8 mouse cellular contexts compared by ENCODE assay signal in the genomic region with DNA sequence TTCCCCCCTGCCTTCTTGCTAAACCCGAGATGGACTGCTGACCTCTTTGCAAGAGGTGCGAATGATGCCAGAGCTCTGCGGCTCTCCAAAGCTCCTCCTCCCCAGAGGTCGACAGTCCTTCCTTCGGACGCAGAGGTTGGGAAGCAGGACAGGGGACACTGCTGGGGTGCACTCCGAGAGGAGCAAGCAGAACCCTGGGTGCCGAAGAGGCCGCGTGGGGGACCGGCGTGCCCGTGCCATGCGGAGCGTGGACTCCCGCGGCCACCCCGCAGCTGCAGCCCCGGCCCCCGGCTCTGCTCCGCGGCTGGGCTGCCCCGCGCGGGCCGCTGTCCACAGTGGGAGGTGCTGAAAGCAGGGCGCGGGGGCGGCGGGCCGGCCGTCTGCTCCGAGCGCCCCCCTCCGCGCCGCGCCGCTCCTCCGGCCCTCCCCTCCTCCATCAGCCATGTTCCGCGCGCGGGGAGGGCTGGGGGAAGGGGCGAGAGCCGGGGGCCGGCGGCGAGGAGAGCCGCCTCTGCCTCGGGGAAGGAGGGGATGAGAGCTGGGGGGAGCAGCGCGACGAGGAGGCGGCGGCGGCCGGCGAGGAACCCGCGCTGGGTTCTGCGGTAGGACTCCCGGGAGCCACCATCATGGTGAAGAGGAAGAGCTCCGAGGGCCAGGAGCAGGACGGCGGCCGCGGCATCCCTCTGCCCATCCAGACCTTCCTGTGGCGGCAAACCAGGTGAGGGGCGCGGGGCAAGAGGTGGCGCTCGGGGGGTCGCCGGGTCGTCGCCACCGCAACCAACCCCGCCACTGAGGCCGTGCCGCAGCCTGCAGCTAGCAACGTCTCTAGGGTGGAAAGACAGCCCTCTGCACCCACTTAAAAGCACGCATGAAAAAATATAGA. TPM values are rescaled to one million over a fixed set of nuclear protein-coding genes. Genes with fewer than 3 reads are reported as not detected.
DNase-seq lines count a peak whose midpoint lies in the region; ATAC-seq and TF ChIP-seq lines count a peak whose summit lies in the region.

A gene (plus strand): TSS at position 547 of the 883 bp plus-strand sequence.

- no peaks in the 10 kb centered on the region for H3K36me3 ChIP-seq in heart, embryonic 11.5 days (ENCODE audit: control insufficient read depth, insufficient read depth, low read length)
- H3K36me3 ChIP-seq in liver, embryonic 14.5 days (replicated peaks; ENCODE audit: control insufficient read depth, insufficient read depth, low read depth): no peaks in the 10 kb centered on the region

- ATAC-seq in heart, embryonic 11.5 days (replicated peaks; ENCODE audit: insufficient number of reproducible peaks, low FRiP score, low TSS enrichment): peak; percentile 77
- no peak; the same call in 1 of the 2 replicates for ATAC-seq in liver, embryonic 14.5 days (ENCODE audit: insufficient read depth)
- no peak for ATAC-seq in megakaryocyte-erythroid progenitor cell, adult 5-6 weeks (replicated peaks; ENCODE audit: low FRiP score, low TSS enrichment, poor library complexity, severe bottlenecking)

- DNase-seq in thymus, postnatal 4 days: peak; percentile 53
- DNase-seq in thymus, adult 18-20 months: no peak
- DNase-seq in embryo, embryonic 11 days: peak; percentile 80
- peak; percentile 58 for DNase-seq in kidney, postnatal 14 days
- no peak for DNase-seq in liver, embryonic 14.5 days (ENCODE audit: low read depth in 3 of 3, low spot score in 3 of 3)

- no peak within 1 kb of the TSS for H3K27ac ChIP-seq in heart, embryonic 11.5 days (ENCODE audit: low read depth, low read length)
- no peak within 1 kb of the TSS for H3K27ac ChIP-seq in liver, embryonic 14.5 days
- H3K27ac ChIP-seq in olfactory bulb, adult 2 months (ENCODE audit: insufficient read depth, low read depth, low read length): peak within 1 kb of the TSS; percentile 72

- H3K4me3 ChIP-seq in heart, embryonic 11.5 days (ENCODE audit: low read depth, low read length): peak within 1 kb of the TSS; percentile 56
- H3K4me3 ChIP-seq in liver, embryonic 14.5 days (ENCODE audit: insufficient read depth in 1 of 2, low read depth in 2 of 2, low read length in 2 of 2): peak within 1 kb of the TSS in 1 of 2 experiments; percentile 25; a peak in 1 of 4 replicates
- H3K4me3 ChIP-seq in olfactory bulb, adult 2 months (ENCODE audit: insufficient read depth, low read depth, low read length): peak within 1 kb of the TSS; percentile 72

- H3K9me3 ChIP-seq in heart, embryonic 11.5 days (replicated peaks; ENCODE audit: control insufficient read depth, low read length): no peaks in the 10 kb centered on the region
- no peaks in the 10 kb centered on the region for H3K9me3 ChIP-seq in liver, embryonic 14.5 days (ENCODE audit: control insufficient read depth, low read length)

- under 1% methylated on average over 62 of the region's 83 CpGs for WGBS in heart, embryonic 11.5 days (ENCODE audit: insufficient replicate concordance)
- under 1% methylated on average over 52 of the region's 83 CpGs for WGBS in liver, embryonic 14.5 days (ENCODE audit: insufficient replicate concordance)
- WGBS in olfactory bulb, adult 2 months: 1% methylated on average over 80 of the region's 83 CpGs

- peaks cover 8% of the 10 kb centered on the region; the same call in 1 of the 2 replicates for H3K27me3 ChIP-seq in heart, embryonic 11.5 days (ENCODE audit: control insufficient read depth, insufficient read depth, low read length)
- peaks cover 9% of the 10 kb centered on the region for H3K27me3 ChIP-seq in liver, embryonic 14.5 days (ENCODE audit: control insufficient read depth, insufficient read depth, low read length)

- no peak within 1 kb of the TSS for H3K9ac ChIP-seq in heart, embryonic 11.5 days (ENCODE audit: low read depth, low read length)
- no peak within 1 kb of the TSS for H3K9ac ChIP-seq in liver, embryonic 14.5 days (replicated peaks)

- peak; percentile 54 for TF ChIP-seq POLR2A in olfactory bulb, adult 2 months (IDR thresholded peaks at IDR 0.05; ENCODE audit: insufficient read depth, low read depth, low read length)

- no peaks in the 10 kb centered on the region for H3K4me1 ChIP-seq in heart, embryonic 11.5 days (ENCODE audit: control insufficient read depth, insufficient read depth, low read length)
- no peaks in the 10 kb centered on the region for H3K4me1 ChIP-seq in liver, embryonic 14.5 days (replicated peaks; ENCODE audit: control insufficient read depth in 2 of 2, insufficient read depth in 2 of 2, low read length in 1 of 2)
- H3K4me1 ChIP-seq in olfactory bulb, adult 2 months (ENCODE audit: control insufficient read depth, insufficient read depth, low read length): 0 out of 2 replicates have a peak, but pooled peaks cover under 1% of the 10 kb centered on the region

- no peak for TF ChIP-seq CTCF in liver, embryonic 14.5 days (IDR thresholded peaks at IDR 0.05; ENCODE audit: low read depth)
- TF ChIP-seq CTCF in olfactory bulb, adult 2 months (IDR thresholded peaks at IDR 0.05; ENCODE audit: insufficient read depth, low read depth, low read length): no peak

- peak within 1 kb of the TSS; percentile 90 for H3K4me2 ChIP-seq in heart, embryonic 11.5 days
- H3K4me2 ChIP-seq in liver, embryonic 14.5 days (ENCODE audit: low read depth): peak within 1 kb of the TSS; percentile 45

- TF ChIP-seq EP300 in liver, embryonic 14.5 days (IDR thresholded peaks at IDR 0.05; ENCODE audit: low read depth): no peak

RNA-seq across cellular contexts. Expression of the gene that starts here (rescaled TPM):
- polyA plus RNA-seq in heart, embryonic 11.5 days (2014; fragmentation: Nextera tagmentation; extraction: Ambion mirVana): 0.04 and 0.16 TPM in 2 replicates
- 0.01 and 0.02 TPM in 2 replicates for polyA plus RNA-seq in liver, embryonic 14.5 days (2012; rRNA removed)
- 0.03 TPM in 1 of 2 replicates, not detected in the other for polyA plus RNA-seq in liver, embryonic 14.5 days (2014; fragmentation: Nextera tagmentation; extraction: Ambion mirVana)
- polyA plus RNA-seq in olfactory bulb, adult 2 months (2012; ENCODE audit: insufficient read depth, insufficient read length, low replicate concordance, missing spikeins): 35.5 and 41.2 TPM in 2 replicates
- not detected in 2 replicates for total RNA-seq in megakaryocyte-erythroid progenitor cell, adult 5-6 weeks (2014; fragmentation: Nextera tagmentation)
- not detected in 2 replicates for total RNA-seq in megakaryocyte-erythroid progenitor cell, adult 5-6 weeks (2017)

Comparison
In these comparisons a context has a peak if more than half of its experiments do, and no peak if none do; other contexts are left out.
1. RNA of the gene that starts here (polyA plus RNA-seq): 35.5 to 41.2 TPM in olfactory bulb, adult 2 months; 0.04 to 0.16 TPM in heart, embryonic 11.5 days and 0.01 to 0.03 TPM in liver, embryonic 14.5 days; every median in the first group is over 10 times any median in the second.
2. DNase-seq: peak in thymus, postnatal 4 days (single experiment), embryo, embryonic 11 days (single experiment) and kidney, postnatal 14 days (single experiment); none in thymus, adult 18-20 months (0 of 2) and liver, embryonic 14.5 days (0 of 3).
3. Peak in ATAC-seq, H3K4me3 ChIP-seq and H3K4me2 ChIP-seq in heart, embryonic 11.5 days; RNA of the gene not detected or under 1 TPM.